Mouse (Mus musculus) limb, embryonic 12.5 days (tissue): ENCODE results near the gene Cmtm6. TPM values are rescaled to one million over a fixed set of nuclear protein-coding genes. Genes with fewer than 3 reads are reported as not detected.
A peak's percentile ranks its signal among the peaks of the same experiment; 100 is the strongest.

Source experiments
- ATAC-seq: fragments of 200-750 bp; cut with Nextera tagmentation; 2 replicates; pipeline ENCODE4 v1.8.0; 2017; ENCODE audit warnings: low read depth, moderate TSS enrichment; ENCODE audit not compliant: insufficient number of reproducible peaks, insufficient read depth, low FRiP score, low TSS enrichment
- H3K27ac ChIP-seq: fragments of 300-500 bp; sonication (generic); 2 replicates; pipeline ENCODE4 v1.5.1; 2016; ENCODE audit warnings: mild to moderate bottlenecking, moderate library complexity
- H3K27me3 ChIP-seq: fragments of 300-500 bp; sonication (generic); 2 replicates; pipeline ENCODE4 v1.6.1; 2016; ENCODE audit warnings: mild to moderate bottlenecking, moderate library complexity
- H3K36me3 ChIP-seq: fragments of 300-500 bp; sonication (generic); 2 replicates; pipeline ENCODE4 v1.6.1; 2016; ENCODE audit warnings: mild to moderate bottlenecking, moderate library complexity
- H3K4me1 ChIP-seq: fragments of 300-500 bp; sonication (generic); replicated peaks from 2 replicates; pipeline ENCODE4 v1.6.1; 2016
- H3K4me2 ChIP-seq: fragments of 300-500 bp; sonication (generic); 2 replicates; pipeline ENCODE4 v1.6.1; 2016; ENCODE audit warnings: mild to moderate bottlenecking, moderate library complexity
- H3K4me3 ChIP-seq: fragments of 300-500 bp; sonication (generic); replicated peaks from 2 replicates; pipeline ENCODE4 v1.5.1; 2016; ENCODE audit warnings: mild to moderate bottlenecking
- H3K9ac ChIP-seq: fragments of 300-500 bp; sonication (generic); replicated peaks from 2 replicates; pipeline ENCODE4 v1.6.1; 2016; ENCODE audit warnings: mild to moderate bottlenecking, moderate library complexity
- H3K9me3 ChIP-seq: fragments of 300-500 bp; sonication (generic); 2 replicates; pipeline ENCODE4 v1.6.1; 2016; ENCODE audit warnings: mild to moderate bottlenecking, moderate library complexity
- WGBS: fragments of 180-500 bp; shearing (Covaris S2); methylation state at CpG from one replicate; pipeline ENCODE4 v1.1.7; 2016; 5-methylcytosine and 5-hydroxymethylcytosine counted together
- polyA plus RNA-seq: library from polyadenylated mRNA; unstranded; fragments of >200 nt; fragmentation: Nextera tagmentation; extraction: Ambion mirVana; gene quantifications from 2 replicates; pipeline ENCODE4 v1.2.1, GENCODE M21; 2016

The Cmtm6 gene
- polyA plus RNA-seq, 1 experiment from 2014 or later, result 24.9 TPM

- no peaks in the 10 kb centered on the region for H3K9me3 ChIP-seq
- peak overlapping the region; percentile 74 for H3K4me2 ChIP-seq
- WGBS, result 65% methylated on average over 12 of the region's 12 CpGs
- H3K4me1 ChIP-seq, result peaks cover 13% of the 10 kb centered on the region
- H3K27ac ChIP-seq, result no peak overlapping the region
- peak overlapping the region; percentile 83 for H3K9ac ChIP-seq
- peak overlapping the region; percentile 86 for H3K4me3 ChIP-seq
- no peaks in the 10 kb centered on the region for H3K27me3 ChIP-seq
- ATAC-seq, result no peak
- 0 out of 2 replicates have a peak, but pooled peaks cover under 1% of the 10 kb centered on the region for H3K36me3 ChIP-seq
Observed at GRCm38 (mm10) chr9:114731871-114732682, 1.2 kb downstream of the Cmtm6 start.

GRCm38 (mm10) chr9:114733238-114733637 lies 2.3 kb downstream of the Cmtm6 start:
- ATAC-seq, result no peak
- Histone ChIP-seq H3K9ac (no peak overlapping the region), H3K4me2 (no peak overlapping the region), H3K27ac (no peak overlapping the region), H3K4me3 (no peak overlapping the region), H3K27me3 (no peaks in the 10 kb centered on the region), H3K36me3 (peaks cover 9% of the 10 kb centered on the region; the same call in 1 of the 2 replicates), H3K4me1 (peaks cover 13% of the 10 kb centered on the region), H3K9me3 (no peaks in the 10 kb centered on the region)
- WGBS, result 81% methylated on average over 2 of the region's 2 CpGs

- H3K4me1 ChIP-seq, result peaks cover 13% of the 10 kb centered on the region
- no peaks in the 10 kb centered on the region for H3K27me3 ChIP-seq
- H3K27ac ChIP-seq, result 0 out of 2 replicates have a peak overlapping the region, but pooled peaks have one; percentile 17
- 72% methylated on average over 11 of the region's 11 CpGs for WGBS
- H3K4me2 ChIP-seq, result no peak overlapping the region
- H3K9me3 ChIP-seq, result no peaks in the 10 kb centered on the region
- ATAC-seq, result no peak
- peaks cover 28% of the 10 kb centered on the region; the same call in 1 of the 2 replicates for H3K36me3 ChIP-seq
- H3K4me3 ChIP-seq, result no peak overlapping the region
- no peak overlapping the region for H3K9ac ChIP-seq
Observed at GRCm38 (mm10) chr9:114736442-114736841, 5.5 kb downstream of the Cmtm6 start.

GRCm38 (mm10) chr9:114740336-114740735 lies 9.4 kb downstream of the Cmtm6 start:
- H3K9me3 ChIP-seq, result no peaks in the 10 kb centered on the region
- H3K4me2 ChIP-seq, result no peak overlapping the region
- no peak overlapping the region for H3K9ac ChIP-seq
- WGBS, result 89% methylated on average over 9 of the region's 9 CpGs
- no peak for ATAC-seq
- no peak overlapping the region for H3K4me3 ChIP-seq
- no peaks in the 10 kb centered on the region for H3K27me3 ChIP-seq
- no peaks in the 10 kb centered on the region; the same call in 1 of the 2 replicates for H3K4me1 ChIP-seq
- H3K27ac ChIP-seq, result no peak overlapping the region
- H3K36me3 ChIP-seq, result peaks cover 53% of the 10 kb centered on the region; the same call in 1 of the 2 replicates

- no peaks in the 10 kb centered on the region for H3K9me3 ChIP-seq
- no peak overlapping the region for H3K27ac ChIP-seq
- 85% methylated on average over 2 of the region's 2 CpGs for WGBS
- H3K36me3 ChIP-seq, result peaks cover 68% of the 10 kb centered on the region
- H3K4me1 ChIP-seq, result no peaks in the 10 kb centered on the region; the same call in 1 of the 2 replicates
- H3K9ac ChIP-seq, result no peak overlapping the region
- ATAC-seq, result no peak
- no peak overlapping the region for H3K4me2 ChIP-seq
- no peaks in the 10 kb centered on the region for H3K27me3 ChIP-seq
- no peak overlapping the region for H3K4me3 ChIP-seq
Observed at GRCm38 (mm10) chr9:114742731-114743130, 11.8 kb downstream of the Cmtm6 start.

- 87% methylated on average over 4 of the region's 4 CpGs for WGBS
- Histone ChIP-seq H3K27me3 (no peaks in the 10 kb centered on the region), H3K4me3 (no peak overlapping the region), H3K9ac (no peak overlapping the region), H3K9me3 (no peaks in the 10 kb centered on the region), H3K4me2 (no peak overlapping the region), H3K27ac (no peak overlapping the region), H3K4me1 (no peaks in the 10 kb centered on the region; the same call in 1 of the 2 replicates), H3K36me3 (peaks cover 72% of the 10 kb centered on the region)
- ATAC-seq, result no peak
Observed at GRCm38 (mm10) chr9:114745163-114745562, 14.2 kb downstream of the Cmtm6 start.

- H3K36me3 ChIP-seq, result peaks cover 72% of the 10 kb centered on the region
- no peak overlapping the region for H3K27ac ChIP-seq
Observed at GRCm38 (mm10) chr9:114745654-114746053, 14.7 kb downstream of the Cmtm6 start.

GRCm38 (mm10) chr9:114747012-114747411 lies 16.1 kb downstream of the Cmtm6 start:
- H3K4me1 ChIP-seq, result no peaks in the 10 kb centered on the region; the same call in 1 of the 2 replicates
- no peak overlapping the region for H3K4me2 ChIP-seq
- peaks cover 70% of the 10 kb centered on the region for H3K36me3 ChIP-seq
- no peak overlapping the region for H3K4me3 ChIP-seq
- no peak overlapping the region for H3K27ac ChIP-seq
- WGBS, result 81% methylated on average over 10 of the region's 10 CpGs
- no peak overlapping the region for H3K9ac ChIP-seq
- ATAC-seq, result no peak
- no peaks in the 10 kb centered on the region for H3K27me3 ChIP-seq
- no peaks in the 10 kb centered on the region for H3K9me3 ChIP-seq

More at GRCm38 (mm10) chr9:114745654-114746053, 14.7 kb downstream of the Cmtm6 start:
- Histone ChIP-seq H3K4me1 (no peaks in the 10 kb centered on the region; the same call in 1 of the 2 replicates), H3K9ac (no peak overlapping the region), H3K27me3 (no peaks in the 10 kb centered on the region), H3K4me2 (no peak overlapping the region), H3K4me3 (no peak overlapping the region), H3K9me3 (no peaks in the 10 kb centered on the region)
- ATAC-seq, result no peak
- 81% methylated on average over 4 of the region's 4 CpGs for WGBS

GRCm38 (mm10) chr9:114747466-114747865 lies 16.6 kb downstream of the Cmtm6 start:
- Histone ChIP-seq H3K4me1 (peaks cover 1% of the 10 kb centered on the region; the same call in 1 of the 2 replicates), H3K27ac (no peak overlapping the region), H3K36me3 (peaks cover 66% of the 10 kb centered on the region), H3K4me3 (no peak overlapping the region), H3K9me3 (no peaks in the 10 kb centered on the region), H3K27me3 (no peaks in the 10 kb centered on the region), H3K4me2 (no peak overlapping the region), H3K9ac (no peak overlapping the region)
- 80% methylated on average over 12 of the region's 12 CpGs for WGBS
- ATAC-seq, result no peak

GRCm38 (mm10) chr9:114751582-114751981 lies 20.7 kb downstream of the Cmtm6 start:
- Histone ChIP-seq H3K4me3 (no peak overlapping the region), H3K27ac (no peak overlapping the region), H3K4me2 (no peak overlapping the region), H3K9me3 (no peaks in the 10 kb centered on the region), H3K27me3 (no peaks in the 10 kb centered on the region), H3K4me1 (peaks cover 8% of the 10 kb centered on the region), H3K36me3 (peaks cover 60% of the 10 kb centered on the region), H3K9ac (no peak overlapping the region)
- WGBS, result 83% methylated on average over 3 of the region's 3 CpGs
- ATAC-seq, result no peak

- 75% methylated on average over 9 of the region's 9 CpGs for WGBS
- H3K9ac ChIP-seq, result no peak overlapping the region
- H3K9me3 ChIP-seq, result no peaks in the 10 kb centered on the region
- H3K36me3 ChIP-seq, result peaks cover 60% of the 10 kb centered on the region
- peaks cover 8% of the 10 kb centered on the region for H3K4me1 ChIP-seq
- H3K4me2 ChIP-seq, result peak overlapping the region; percentile 84
- H3K27me3 ChIP-seq, result no peaks in the 10 kb centered on the region
- ATAC-seq, result no peak
- H3K4me3 ChIP-seq, result no peak overlapping the region
- H3K27ac ChIP-seq, result no peak overlapping the region
Observed at GRCm38 (mm10) chr9:114752311-114752710, 21.4 kb downstream of the Cmtm6 start.
